Mouse (Mus musculus) cerebellum, adult 9-10 months (tissue): ENCODE data around the gene Basp1.

Experiments used
- DNase-seq: peaks from one replicate; pipeline ENCODE4 v3.0.0; 2022

The Basp1 gene

GRCm38 (mm10) chr15:25358680-25359097 is 54.9 kb downstream of the Basp1 start:
- no peak for DNase-seq

- no peak for DNase-seq
Measured at GRCm38 (mm10) chr15:25355339-25355738, 58.2 kb downstream of the Basp1 start.

- DNase-seq = no peak
Measured at GRCm38 (mm10) chr15:25354738-25355137, 58.8 kb downstream of the Basp1 start.

- DNase-seq = no peak
Measured at GRCm38 (mm10) chr15:25353498-25353897, 60.1 kb downstream of the Basp1 start.

GRCm38 (mm10) chr15:25343263-25343662 is 70.3 kb downstream of the Basp1 start:
- no peak for DNase-seq

- no peak for DNase-seq
Measured at GRCm38 (mm10) chr15:25335277-25335676, 78.3 kb downstream of the Basp1 start.

- no peak for DNase-seq
Measured at GRCm38 (mm10) chr15:25331877-25332445, 81.6 kb downstream of the Basp1 start.

DNA sequence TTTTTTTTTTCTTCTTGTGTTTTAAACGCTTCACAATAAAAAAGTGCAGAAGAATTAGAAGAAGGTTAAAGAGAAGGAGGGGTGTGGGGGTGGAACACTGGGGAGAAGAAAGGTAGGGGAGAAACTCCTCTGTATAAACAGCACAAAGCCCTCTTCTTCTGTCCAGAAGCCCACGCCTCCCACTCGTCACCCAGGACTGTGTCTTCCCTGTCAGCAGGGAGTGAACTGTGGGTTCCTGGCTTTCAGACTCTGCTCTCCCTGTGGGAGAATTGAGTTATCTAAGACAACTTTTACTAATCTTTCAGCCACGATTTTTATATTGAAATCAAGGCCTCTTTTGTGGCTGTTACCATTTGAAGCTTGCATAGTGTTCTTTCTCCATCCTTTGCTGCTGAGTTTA is 82.6 kb downstream of the Basp1 start:
- DNase-seq = no peak

DNA sequence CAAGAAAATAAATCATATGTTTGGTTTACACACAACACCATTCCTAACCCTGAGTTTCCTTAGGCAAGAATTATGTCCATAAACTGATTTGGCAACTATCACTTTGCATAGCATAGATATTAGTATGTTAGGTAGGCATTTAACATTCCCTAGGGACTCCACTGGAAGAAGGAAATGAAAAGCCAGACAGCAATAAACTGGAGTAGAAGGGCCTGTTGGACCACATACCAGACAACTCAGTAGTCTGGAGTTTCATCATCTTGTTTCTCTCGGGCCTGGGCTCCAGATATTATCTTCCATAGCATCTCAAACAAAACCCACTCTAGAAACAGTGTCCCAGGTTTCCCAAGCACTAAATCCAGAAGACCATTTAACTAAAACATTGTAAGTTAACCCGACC is 91.0 kb downstream of the Basp1 start:
- DNase-seq = no peak

GRCm38 (mm10) chr15:25322111-25322510 is 91.5 kb downstream of the Basp1 start:
- no peak for DNase-seq

DNA sequence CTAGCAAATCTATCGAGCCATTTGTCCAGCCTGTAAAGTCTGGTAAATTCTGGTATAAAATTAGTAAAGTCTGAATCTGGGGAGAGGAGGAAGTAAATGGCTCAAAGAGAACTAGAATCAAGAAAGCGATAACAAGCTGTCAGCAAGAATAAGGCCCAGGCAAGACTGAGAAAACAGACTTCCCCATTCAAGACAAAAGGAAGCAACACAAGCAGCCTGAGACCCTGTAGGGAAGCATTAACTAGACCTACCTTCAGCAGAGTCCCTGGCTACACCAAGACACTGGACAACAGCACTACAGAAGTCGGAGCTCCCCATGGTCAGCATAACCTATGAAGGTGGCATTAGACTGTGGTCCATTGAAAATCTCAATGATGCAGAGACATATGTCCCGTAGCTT is 91.9 kb downstream of the Basp1 start:
- DNase-seq = no peak

DNA sequence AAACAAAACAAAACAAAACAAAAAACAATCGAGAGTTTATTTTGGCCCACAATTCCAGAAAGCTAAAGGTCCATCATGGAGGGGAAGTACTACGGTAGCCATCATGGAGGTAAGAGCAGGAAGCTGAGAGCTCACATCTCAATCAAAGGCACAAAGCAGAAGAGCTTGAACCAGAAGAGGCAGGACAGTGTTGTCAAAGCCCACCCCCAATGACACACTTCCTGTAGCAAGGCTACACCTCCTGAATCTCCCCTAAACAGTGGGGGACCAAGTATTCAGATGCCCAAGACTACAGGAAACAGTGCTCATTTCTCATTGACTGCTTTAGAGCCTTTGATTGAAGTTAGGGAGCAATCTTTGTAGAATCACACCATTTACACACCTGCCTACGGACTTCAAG is 99.1 kb downstream of the Basp1 start:
- DNase-seq = no peak
